Comparison of ENCODE assay signal across 8 mouse cellular contexts in genomic region chr14:51089674-51090076, GRCm38 (mm10). TPM values are rescaled to one million over a fixed set of nuclear protein-coding genes. Genes with fewer than 3 reads are reported as not detected.
DNase-seq lines count a peak whose midpoint lies in the region; ATAC-seq and TF ChIP-seq lines count a peak whose summit lies in the region.

No protein-coding gene starts in this region.

- no peak for TF ChIP-seq CTCF in cerebellum, adult 2 months (IDR thresholded peaks at IDR 0.05; ENCODE audit: borderline replicate concordance, insufficient read depth, low read depth, low read length)
- no peak for TF ChIP-seq CTCF in small intestine, adult 2 months (IDR thresholded peaks at IDR 0.05; ENCODE audit: extremely low read depth, insufficient read length, insufficient replicate concordance, low read depth, low read length)

- no peaks in the 10 kb centered on the region for H3K9me3 ChIP-seq in neural tube, embryonic 11.5 days (ENCODE audit: control insufficient read depth, low read length)
- H3K9me3 ChIP-seq in limb, embryonic 12.5 days: no peaks in the 10 kb centered on the region

- peak overlapping the region; percentile 39 for H3K9ac ChIP-seq in neural tube, embryonic 11.5 days (ENCODE audit: low read length)
- 0 out of 2 replicates have a peak overlapping the region, but pooled peaks have one; percentile 12 for H3K9ac ChIP-seq in limb, embryonic 12.5 days (replicated peaks)

- no peaks in the 10 kb centered on the region for H3K36me3 ChIP-seq in neural tube, embryonic 11.5 days (ENCODE audit: control insufficient read depth, insufficient read depth, low read length)
- H3K36me3 ChIP-seq in limb, embryonic 12.5 days: no peaks in the 10 kb centered on the region
- H3K36me3 ChIP-seq in small intestine, adult 2 months (ENCODE audit: control insufficient read depth, insufficient read depth, low read length): no peaks in the 10 kb centered on the region

- WGBS in cerebellum, adult 2 months: under 1% methylated on average over 15 of the region's 15 CpGs
- 0% methylated on average over 15 of the region's 15 CpGs for WGBS in neural tube, embryonic 11.5 days
- under 1% methylated on average over 15 of the region's 15 CpGs for WGBS in limb, embryonic 12.5 days
- under 1% methylated on average over 15 of the region's 15 CpGs for WGBS in small intestine, adult 2 months

- DNase-seq in cerebellum, adult 2 months: no peak
- DNase-seq in cerebellum, postnatal 10 days: no peak
- no peak for DNase-seq in neural tube, embryonic 11.5 days (ENCODE audit: low spot score)
- DNase-seq in neural tube, embryonic 10.5 days (ENCODE audit: extremely low spot score, low spot score): no peak
- no peak for DNase-seq in ovary, postnatal 36 days (ENCODE audit: low spot score)
- no peak for DNase-seq in B cell, adult 2 months

- no peak for TF ChIP-seq POLR2A in cerebellum, adult 2 months (IDR thresholded peaks at IDR 0.05; ENCODE audit: borderline replicate concordance, insufficient read depth, low read length)
- TF ChIP-seq POLR2A in small intestine, adult 2 months (IDR thresholded peaks at IDR 0.05; ENCODE audit: low read depth, low read length): no peak

- H3K4me3 ChIP-seq in cerebellum, adult 2 months (replicated peaks; ENCODE audit: insufficient read depth, low read depth, low read length): peak overlapping the region; percentile 81
- peak overlapping the region; percentile 68 for H3K4me3 ChIP-seq in neural tube, embryonic 11.5 days (ENCODE audit: low read depth, low read length)
- peak overlapping the region; percentile 59 for H3K4me3 ChIP-seq in limb, embryonic 12.5 days (replicated peaks)
- peak overlapping the region; percentile 89 for H3K4me3 ChIP-seq in small intestine, adult 2 months (ENCODE audit: low read depth, low read length)

- H3K4me1 ChIP-seq in cerebellum, adult 2 months (ENCODE audit: control insufficient read depth, insufficient read depth, low read length): no peaks in the 10 kb centered on the region
- peaks cover 2% of the 10 kb centered on the region; the same call in 1 of the 2 replicates for H3K4me1 ChIP-seq in neural tube, embryonic 11.5 days (ENCODE audit: control insufficient read depth, insufficient read depth, low read length)
- H3K4me1 ChIP-seq in limb, embryonic 12.5 days (replicated peaks): 0 out of 2 replicates have a peak, but pooled peaks cover 3% of the 10 kb centered on the region
- no peaks in the 10 kb centered on the region for H3K4me1 ChIP-seq in small intestine, adult 2 months (ENCODE audit: control insufficient read depth, insufficient read depth, insufficient read length, low read length)

- no peak for ATAC-seq in neural tube, embryonic 11.5 days (ENCODE audit: insufficient read depth, low FRiP score, low TSS enrichment)
- no peak; the same call in 1 of the 2 replicates for ATAC-seq in limb, embryonic 12.5 days (ENCODE audit: insufficient number of reproducible peaks, insufficient read depth, low FRiP score, low TSS enrichment, low read depth)

- no peak overlapping the region; the same call in 1 of the 2 replicates for H3K27ac ChIP-seq in cerebellum, adult 2 months (ENCODE audit: insufficient read depth, low read length)
- 0 out of 2 replicates have a peak overlapping the region, but pooled peaks have one; percentile 70 for H3K27ac ChIP-seq in neural tube, embryonic 11.5 days (ENCODE audit: low read depth, low read length)
- H3K27ac ChIP-seq in limb, embryonic 12.5 days: peak overlapping the region; percentile 87
- peak overlapping the region; percentile 96 for H3K27ac ChIP-seq in small intestine, adult 2 months (ENCODE audit: insufficient read depth, low read depth, low read length)

- H3K27me3 ChIP-seq in cerebellum, adult 2 months (ENCODE audit: control insufficient read depth, insufficient read depth, low read length): no peaks in the 10 kb centered on the region
- H3K27me3 ChIP-seq in neural tube, embryonic 11.5 days (ENCODE audit: control insufficient read depth, insufficient read depth, low read length): no peaks in the 10 kb centered on the region
- H3K27me3 ChIP-seq in limb, embryonic 12.5 days: no peaks in the 10 kb centered on the region; the same call in 1 of the 2 replicates
- no peaks in the 10 kb centered on the region for H3K27me3 ChIP-seq in small intestine, adult 2 months (ENCODE audit: control insufficient read depth, insufficient read depth, low read length)

- H3K4me2 ChIP-seq in neural tube, embryonic 11.5 days (ENCODE audit: low read depth): peak overlapping the region; percentile 68
- peak overlapping the region; percentile 68 for H3K4me2 ChIP-seq in limb, embryonic 12.5 days

RNA-seq across cellular contexts. Expression of gene Rnase4, which starts 1.2 kb away (rescaled TPM):
- polyA plus RNA-seq in cerebellum, adult 2 months (2012; rRNA removed): 11.5 and 12.4 TPM in 2 replicates
- 12.3 and 12.7 TPM in 2 replicates for polyA plus RNA-seq in neural tube, embryonic 11.5 days (2014; fragmentation: Nextera tagmentation; extraction: Ambion mirVana)
- polyA plus RNA-seq in limb, embryonic 12.5 days (2016; fragmentation: Nextera tagmentation; extraction: Ambion mirVana): 14.1 and 15.8 TPM in 2 replicates
- polyA plus RNA-seq in small intestine, adult 2 months (2012; rRNA removed): 120 and 130 TPM in 2 replicates

RNA-seq across cellular contexts. Expression of gene Ang, which starts 1.3 kb away (rescaled TPM):
- 2.9 TPM in 2 replicates for polyA plus RNA-seq in cerebellum, adult 2 months (2012; rRNA removed)
- 2.2 TPM in 2 replicates for polyA plus RNA-seq in neural tube, embryonic 11.5 days (2014; fragmentation: Nextera tagmentation; extraction: Ambion mirVana)
- 3.1 and 3.7 TPM in 2 replicates for polyA plus RNA-seq in limb, embryonic 12.5 days (2016; fragmentation: Nextera tagmentation; extraction: Ambion mirVana)
- 21.1 and 27.1 TPM in 2 replicates for polyA plus RNA-seq in small intestine, adult 2 months (2012; rRNA removed)

RNA-seq across cellular contexts. Expression of gene Olfr750, which starts 15.4 kb away (rescaled TPM):
- not detected in 2 replicates for polyA plus RNA-seq in cerebellum, adult 2 months (2012; rRNA removed)
- polyA plus RNA-seq in neural tube, embryonic 11.5 days (2014; fragmentation: Nextera tagmentation; extraction: Ambion mirVana): not detected in 2 replicates
- not detected in 2 replicates for polyA plus RNA-seq in limb, embryonic 12.5 days (2016; fragmentation: Nextera tagmentation; extraction: Ambion mirVana)
- 0.01 TPM in 1 of 2 replicates, not detected in the other for polyA plus RNA-seq in small intestine, adult 2 months (2012; rRNA removed)

RNA-seq across cellular contexts. Expression of gene Eddm3b, which starts 24.6 kb away (rescaled TPM):
- polyA plus RNA-seq in cerebellum, adult 2 months (2012; rRNA removed): not detected in 2 replicates
- polyA plus RNA-seq in neural tube, embryonic 11.5 days (2014; fragmentation: Nextera tagmentation; extraction: Ambion mirVana): not detected in 2 replicates
- not detected in 2 replicates for polyA plus RNA-seq in limb, embryonic 12.5 days (2016; fragmentation: Nextera tagmentation; extraction: Ambion mirVana)
- polyA plus RNA-seq in small intestine, adult 2 months (2012; rRNA removed): not detected in 2 replicates

RNA-seq across cellular contexts. Expression of gene Rnase12, which starts 32.2 kb away (rescaled TPM):
- not detected in 2 replicates for polyA plus RNA-seq in cerebellum, adult 2 months (2012; rRNA removed)
- polyA plus RNA-seq in neural tube, embryonic 11.5 days (2014; fragmentation: Nextera tagmentation; extraction: Ambion mirVana): not detected in 2 replicates
- 0.44 TPM in 1 of 2 replicates, not detected in the other for polyA plus RNA-seq in limb, embryonic 12.5 days (2016; fragmentation: Nextera tagmentation; extraction: Ambion mirVana)
- polyA plus RNA-seq in small intestine, adult 2 months (2012; rRNA removed): not detected in 2 replicates
